Mouse (Mus musculus): ENCODE measurements around the gene Lrfn2. TPM values are rescaled to one million over a fixed set of nuclear protein-coding genes. Genes with fewer than 3 reads are reported as not detected.

Lrfn2 gene
- total and polyA plus RNA-seq, 3 experiments = not detected

- dilution Hi-C loops (cut with MboI; ENCODE audit: extremely low pct_ligation_motif_present, extremely low pct_unique_long_range_greater_than_20kb, low sequenced_read_pairs) (no loop called here), in situ Hi-C loops (cut with MboI; ENCODE audit: low pct_ligation_motif_present, low pct_unique_long_range_greater_than_20kb, low sequenced_read_pairs) (no loop called here)
- Histone ChIP-seq H3K4me3 (replicated peaks in 1 of 3; ENCODE audit: low read depth in 2 of 3, low read length in 2 of 3, poor library complexity in 1 of 3) (no peak overlapping the region), H3K9ac (ENCODE audit: insufficient read depth, low read depth) (no peak overlapping the region), H3K27ac (ENCODE audit: insufficient read depth, low read depth) (no peak overlapping the region), H3K36me3 (replicated peaks in 1 of 2; ENCODE audit: control insufficient read depth in 1 of 2, insufficient read depth in 1 of 2, low read length in 1 of 2) (no peaks in the 10 kb centered on the region), H3K27me3 (replicated peaks) (no peaks in the 10 kb centered on the region), H3K79me2 (replicated peaks; ENCODE audit: control insufficient read depth, extremely low read depth, insufficient read depth, poor library complexity, severe bottlenecking) (no peaks in the 10 kb centered on the region), H3K4me1 (ENCODE audit: control insufficient read depth in 1 of 2, insufficient read depth in 2 of 2) (no peaks in the 10 kb centered on the region), H3K4me2 (ENCODE audit: insufficient read depth, low read depth, poor library complexity, severe bottlenecking) (no peak overlapping the region), H3K9me3 (replicated peaks; ENCODE audit: low read length) (peaks cover 96% of the 10 kb centered on the region)
- no peak for TF ChIP-seq POLR2A (IDR thresholded peaks at IDR 0.05; ENCODE audit: low read depth, low read length)
- no peak for TF ChIP-seq SMC3 (IDR thresholded peaks at IDR 0.05; ENCODE audit: low read depth, low read length)
- TF ChIP-seq PAX5 (IDR thresholded peaks at IDR 0.05; ENCODE audit: low read length) = no peak
- TF ChIP-seq IRF4 (IDR thresholded peaks at IDR 0.05; ENCODE audit: low read depth, low read length) = no peak
- no peak for DNase-seq (ENCODE audit: extremely low read depth)
These were observed 101.1 kb downstream of the Lrfn2 start for GRCm38 (mm10) chr17:49033276-49033675.

GRCm38 (mm10) chr17:49033686-49034250 lies 101.6 kb downstream of the Lrfn2 start:
- Histone ChIP-seq H3K4me2 (ENCODE audit: insufficient read depth, low read depth, poor library complexity, severe bottlenecking) (no peak overlapping the region), H3K27ac (ENCODE audit: insufficient read depth, low read depth) (no peak overlapping the region), H3K4me1 (ENCODE audit: control insufficient read depth in 1 of 2, insufficient read depth in 2 of 2) (no peaks in the 10 kb centered on the region), H3K79me2 (replicated peaks; ENCODE audit: control insufficient read depth, extremely low read depth, insufficient read depth, poor library complexity, severe bottlenecking) (no peaks in the 10 kb centered on the region), H3K36me3 (replicated peaks in 1 of 2; ENCODE audit: control insufficient read depth in 1 of 2, insufficient read depth in 1 of 2, low read length in 1 of 2) (no peaks in the 10 kb centered on the region), H3K9me3 (replicated peaks; ENCODE audit: low read length) (peaks cover 96% of the 10 kb centered on the region), H3K27me3 (replicated peaks) (no peaks in the 10 kb centered on the region), H3K9ac (ENCODE audit: insufficient read depth, low read depth) (no peak overlapping the region), H3K4me3 (replicated peaks in 1 of 3; ENCODE audit: low read depth in 2 of 3, low read length in 2 of 3, poor library complexity in 1 of 3) (no peak overlapping the region)
- dilution Hi-C loops (cut with MboI; ENCODE audit: extremely low pct_ligation_motif_present, extremely low pct_unique_long_range_greater_than_20kb, low sequenced_read_pairs) = no loop called here
- TF ChIP-seq TCF12 (IDR thresholded peaks at IDR 0.05; ENCODE audit: low read depth, low read length) (no peak), JUN (IDR thresholded peaks at IDR 0.05; ENCODE audit: insufficient read depth, low read depth, low read length) (no peak), MXI1 (IDR thresholded peaks at IDR 0.05; ENCODE audit: low read depth, low read length) (no peak), NRF1 (IDR thresholded peaks at IDR 0.05; ENCODE audit: low read depth, low read length) (no peak), ETS1 (conservative IDR thresholded peaks at IDR 0.05; ENCODE audit: low read depth, low read length) (no peak), TBP (conservative IDR thresholded peaks at IDR 0.05; ENCODE audit: low read depth, low read length) (no peak), ZKSCAN1 (IDR thresholded peaks at IDR 0.05; ENCODE audit: borderline replicate concordance, low read depth, low read length) (no peak), ZNF384 (IDR thresholded peaks at IDR 0.05; ENCODE audit: low read depth, low read length) (no peak), POLR2AphosphoS2 (IDR thresholded peaks at IDR 0.05; ENCODE audit: low read depth, low read length) (no peak)
- in situ Hi-C loops (cut with MboI; ENCODE audit: low pct_ligation_motif_present, low pct_unique_long_range_greater_than_20kb, low sequenced_read_pairs) = no loop called here
- no peak for DNase-seq (ENCODE audit: extremely low read depth)

- DNase-seq (ENCODE audit: extremely low read depth) = no peak
- H3K4me1 ChIP-seq (ENCODE audit: control insufficient read depth in 1 of 2, insufficient read depth in 2 of 2) = no peaks in the 10 kb centered on the region
- H3K4me2 ChIP-seq (ENCODE audit: insufficient read depth, low read depth, poor library complexity, severe bottlenecking) = no peak overlapping the region
- TF ChIP-seq UBTF (IDR thresholded peaks at IDR 0.05; ENCODE audit: low read depth, low read length) (no peak), NRF1 (IDR thresholded peaks at IDR 0.05; ENCODE audit: low read depth, low read length) (no peak), SIN3A (IDR thresholded peaks at IDR 0.05; ENCODE audit: low read length) (no peak), CHD2 (IDR thresholded peaks at IDR 0.05; ENCODE audit: low read length) (no peak), CTCF (conservative IDR thresholded peaks at IDR 0.05 in 1 of 2, IDR thresholded peaks at IDR 0.05 in 1 of 2; ENCODE audit: low read depth in 2 of 2, low read length in 2 of 2) (no peak), PAX5 (IDR thresholded peaks at IDR 0.05; ENCODE audit: low read length) (no peak), HCFC1 (IDR thresholded peaks at IDR 0.05; ENCODE audit: low read depth, low read length) (no peak), GABPA (IDR thresholded peaks at IDR 0.05; ENCODE audit: insufficient replicate concordance, low read depth, low read length) (no peak), KAT2A (IDR thresholded peaks at IDR 0.05; ENCODE audit: insufficient replicate concordance, low read length) (no peak), MXI1 (IDR thresholded peaks at IDR 0.05; ENCODE audit: low read depth, low read length) (no peak), MEF2A (IDR thresholded peaks at IDR 0.05; ENCODE audit: borderline replicate concordance, low read depth, low read length) (no peak), BHLHE40 (IDR thresholded peaks at IDR 0.05; ENCODE audit: low read depth, low read length) (no peak), POLR2AphosphoS2 (IDR thresholded peaks at IDR 0.05; ENCODE audit: low read depth, low read length) (no peak)
- H3K79me2 ChIP-seq (replicated peaks; ENCODE audit: control insufficient read depth, extremely low read depth, insufficient read depth, poor library complexity, severe bottlenecking) = no peaks in the 10 kb centered on the region
- no peaks in the 10 kb centered on the region for H3K36me3 ChIP-seq (replicated peaks in 1 of 2; ENCODE audit: control insufficient read depth in 1 of 2, insufficient read depth in 1 of 2, low read length in 1 of 2)
- in situ Hi-C loops (cut with MboI; ENCODE audit: low pct_ligation_motif_present, low pct_unique_long_range_greater_than_20kb, low sequenced_read_pairs) (no loop called here), dilution Hi-C loops (cut with MboI; ENCODE audit: extremely low pct_ligation_motif_present, extremely low pct_unique_long_range_greater_than_20kb, low sequenced_read_pairs) (no loop called here)
- H3K4me3 ChIP-seq (replicated peaks in 1 of 3; ENCODE audit: low read depth in 2 of 3, low read length in 2 of 3, poor library complexity in 1 of 3) = no peak overlapping the region
- H3K9ac ChIP-seq (ENCODE audit: insufficient read depth, low read depth) = no peak overlapping the region
- no peaks in the 10 kb centered on the region for H3K27me3 ChIP-seq (replicated peaks)
- no peak overlapping the region for H3K27ac ChIP-seq (ENCODE audit: insufficient read depth, low read depth)
- peaks cover 96% of the 10 kb centered on the region for H3K9me3 ChIP-seq (replicated peaks; ENCODE audit: low read length)
These were observed 102.9 kb downstream of the Lrfn2 start for GRCm38 (mm10) chr17:49035052-49035451.
